Mouse (Mus musculus) olfactory bulb, adult 2 months (tissue): ENCODE results near the gene 1810055G02Rik.

Source experiments
- CTCF ChIP-seq: fragments of 200-500 bp; IDR thresholded peaks from 2 replicates; pipeline ENCODE4 v1.5.1; 2012; ENCODE audit warnings: low read depth, mild to moderate bottlenecking, low read length, moderate library complexity; ENCODE audit not compliant: insufficient read depth
- POLR2A ChIP-seq: fragments of 200-500 bp; IDR thresholded peaks from 2 replicates; pipeline ENCODE4 v1.6.1; 2012; ENCODE audit warnings: mild to moderate bottlenecking, low read depth, low read length, moderate library complexity; ENCODE audit not compliant: insufficient read depth

DNA sequence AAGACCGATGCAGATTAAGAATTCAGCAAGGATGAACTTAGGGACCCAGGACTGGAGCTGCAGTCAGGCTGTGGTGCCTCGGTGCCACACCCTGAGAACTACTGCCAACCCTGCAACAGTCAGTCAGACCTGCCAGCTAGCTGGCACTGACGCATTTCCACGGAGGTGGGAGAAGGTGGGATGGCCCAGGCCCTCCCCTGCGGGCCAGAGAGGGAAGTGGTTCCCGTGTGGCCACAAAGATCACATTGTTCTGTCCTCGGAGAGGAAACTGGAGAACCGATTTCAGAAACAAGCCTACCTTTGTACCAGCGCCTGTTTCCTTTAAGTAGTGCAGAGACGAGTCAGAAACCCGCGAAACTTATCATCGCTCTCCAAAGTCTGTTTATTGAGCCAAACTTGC, 39.0 kb upstream of the 1810055G02Rik start:
- TF ChIP-seq CTCF (no peak), POLR2A (no peak)
